Mouse (Mus musculus): ENCODE measurements around the gene Snrnp70.

Gene Snrnp70

GRCm38 (mm10) chr7:45395578-45396336, at the start of gene Snrnp70:
Snrnp70 (minus strand) TSS chr7:45395742.
- DNase-seq, result peak; percentile 100

- no peak for DNase-seq
Observed at GRCm38 (mm10) chr7:45443526-45444420, 48.2 kb upstream of the Snrnp70 start.

- peak; percentile 54 for DNase-seq
Observed at GRCm38 (mm10) chr7:45437521-45438276, 42.2 kb upstream of the Snrnp70 start, which contains the start of gene Ruvbl2. Ruvbl2 (minus strand) TSS chr7:45438096.

- no peak for DNase-seq
Observed at GRCm38 (mm10) chr7:45437046-45437445, 41.5 kb upstream of the Snrnp70 start.

GRCm38 (mm10) chr7:45436444-45436843, 40.9 kb upstream of the Snrnp70 start:
- no peak for DNase-seq

- DNase-seq, result no peak
Observed at GRCm38 (mm10) chr7:45435038-45435437, 39.5 kb upstream of the Snrnp70 start.

GRCm38 (mm10) chr7:45434203-45435015, 38.9 kb upstream of the Snrnp70 start, which contains the start of gene Gys1:
Gys1 (plus strand) TSS chr7:45434844.
- DNase-seq, result peak; percentile 100

GRCm38 (mm10) chr7:45433835-45434202, 38.3 kb upstream of the Snrnp70 start:
- no peak for DNase-seq

- no peak for DNase-seq
Observed at GRCm38 (mm10) chr7:45426556-45426955, 31.0 kb upstream of the Snrnp70 start.

GRCm38 (mm10) chr7:45421194-45421593, 25.7 kb upstream of the Snrnp70 start:
- no peak for DNase-seq

GRCm38 (mm10) chr7:45420615-45420919, 25.0 kb upstream of the Snrnp70 start, which contains the start of gene Lhb:
Lhb (plus strand) TSS chr7:45420820.
- DNase-seq, result no peak

GRCm38 (mm10) chr7:45419859-45420614, 24.5 kb upstream of the Snrnp70 start:
- no peak for DNase-seq

GRCm38 (mm10) chr7:45417962-45418492, 22.5 kb upstream of the Snrnp70 start:
- no peak for DNase-seq

GRCm38 (mm10) chr7:45415636-45416035, 20.1 kb upstream of the Snrnp70 start:
- no peak for DNase-seq

GRCm38 (mm10) chr7:45414740-45415224, 19.2 kb upstream of the Snrnp70 start:
- DNase-seq, result no peak

GRCm38 (mm10) chr7:45413864-45414739, 18.6 kb upstream of the Snrnp70 start:
- DNase-seq, result peak; percentile 50

- DNase-seq, result peak; percentile 66
Observed at GRCm38 (mm10) chr7:45413113-45413863, 17.7 kb upstream of the Snrnp70 start, which contains the start of gene Ntf5. Ntf5 (plus strand) TSS chr7:45413695.

GRCm38 (mm10) chr7:45412421-45412820, 16.9 kb upstream of the Snrnp70 start:
- DNase-seq, result no peak
